Mouse (Mus musculus) G1E (cell line): ENCODE results near the gene Lrguk.

Experiments
- CTCF ChIP-seq: IDR thresholded peaks from 2 replicates; pipeline ENCODE4 v1.5.1; 2012; ENCODE audit warnings: low read depth, low read length, inconsistent platforms, mixed read lengths
- GATA1 ChIP-seq: IDR thresholded peaks from 2 replicates; pipeline ENCODE4 v1.6.1; 2012; ENCODE audit warnings: borderline replicate concordance, low read length, inconsistent platforms, mixed read lengths
- GATA2 ChIP-seq: IDR thresholded peaks from 2 replicates; pipeline ENCODE4 v1.6.1; 2012; ENCODE audit warnings: low read depth, low read length, inconsistent platforms, borderline replicate concordance
- POLR2AphosphoS5 ChIP-seq: IDR thresholded peaks from 2 replicates; pipeline ENCODE4 v1.6.1; 2012; ENCODE audit warnings: low read depth, low read length, inconsistent platforms; ENCODE audit not compliant: insufficient replicate concordance

GRCm38 (mm10) chr6:34148021-34148420 lies 118.8 kb downstream of the Lrguk start:
- no peak for TF ChIP-seq CTCF
- TF ChIP-seq GATA1, result no peak
- TF ChIP-seq GATA2, result no peak
- TF ChIP-seq POLR2AphosphoS5, result no peak
